Mouse (Mus musculus): ENCODE results near the gene Sh3bp2. TPM values are rescaled to one million over a fixed set of nuclear protein-coding genes. Genes with fewer than 3 reads are reported as not detected.
"Not testable (repeated sequence)": the region's sequence is repeated elsewhere in the genome, so short reads cannot be mapped to it uniquely, and the experiment has no call there.

Sh3bp2 gene
- total RNA-seq, 2 experiments from 2014 or later = 3.2 to 4.5 TPM

DNA sequence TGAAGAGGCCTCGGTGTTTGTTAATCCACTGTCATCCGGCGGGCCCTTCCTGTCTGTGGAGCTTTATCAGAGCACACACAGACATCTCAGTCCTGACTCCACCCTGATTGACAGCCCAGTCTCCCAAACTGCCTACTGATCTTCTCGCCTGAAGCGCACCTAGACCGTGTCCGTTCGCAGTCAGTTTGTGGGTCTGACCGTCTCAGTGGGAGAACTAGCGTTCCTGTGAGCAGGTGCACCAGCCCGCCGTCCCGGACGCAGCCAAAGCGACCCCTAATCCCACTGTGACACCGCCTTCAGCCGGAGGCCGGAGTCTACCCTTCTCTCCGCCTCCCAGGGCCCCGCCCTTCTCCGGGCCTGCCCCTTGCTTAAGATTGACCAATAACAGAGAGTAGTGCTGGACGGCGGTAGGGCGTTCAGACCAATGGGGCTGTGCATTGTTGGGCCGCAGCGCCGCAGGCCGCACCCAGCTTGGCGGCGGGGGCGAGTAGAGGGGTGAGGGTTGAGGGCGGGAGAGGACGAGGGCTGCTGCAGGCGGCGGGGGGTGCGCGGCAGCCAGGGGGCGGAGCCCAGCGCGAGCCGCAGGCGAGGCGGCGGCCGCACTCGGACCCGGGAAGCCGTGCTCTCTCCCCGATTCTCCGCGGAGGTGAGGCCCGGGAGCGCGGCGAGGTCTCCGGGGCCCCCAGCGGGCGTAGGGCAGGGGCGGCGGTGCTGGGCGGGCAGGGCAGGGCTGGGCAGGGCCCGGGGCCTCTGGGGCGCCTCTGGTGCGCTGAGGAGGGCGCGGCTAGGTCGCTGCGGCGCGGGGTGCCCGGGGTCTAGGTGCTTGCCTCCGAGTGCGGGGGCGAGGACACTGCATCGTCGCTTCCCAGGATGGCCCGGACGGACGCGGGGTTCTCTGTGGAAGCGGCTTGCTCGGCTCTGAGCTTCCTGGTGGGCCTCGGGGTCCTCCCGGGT is 47.9 kb downstream of the Sh3bp2 start, which contains the start of gene Add1:
Gene Add1 (plus strand): TSS at position 397 of the 954 bp plus-strand sequence.
- peak; percentile 98 to 99 for DNase-seq

DNA sequence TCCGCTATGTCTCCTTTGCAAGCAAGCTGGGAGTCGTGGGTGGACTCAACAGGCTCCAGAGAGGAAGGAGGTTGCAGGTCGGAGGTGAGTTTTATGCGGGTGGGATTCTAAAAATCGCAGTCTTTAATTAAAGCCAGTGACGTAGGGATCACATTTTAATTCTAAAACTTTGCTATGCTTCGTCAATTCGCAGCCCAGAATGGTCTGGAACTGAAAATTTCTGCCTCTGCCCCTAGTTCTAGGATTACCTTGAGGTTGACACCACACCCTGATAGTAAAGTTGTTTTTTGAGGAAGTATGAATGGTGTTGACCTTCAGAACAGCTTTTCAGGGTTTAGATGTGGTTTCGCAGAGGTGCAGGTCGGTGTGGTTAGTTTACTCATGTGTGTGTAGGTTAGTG is 49.1 kb downstream of the Sh3bp2 start:
- no peak for DNase-seq

DNA sequence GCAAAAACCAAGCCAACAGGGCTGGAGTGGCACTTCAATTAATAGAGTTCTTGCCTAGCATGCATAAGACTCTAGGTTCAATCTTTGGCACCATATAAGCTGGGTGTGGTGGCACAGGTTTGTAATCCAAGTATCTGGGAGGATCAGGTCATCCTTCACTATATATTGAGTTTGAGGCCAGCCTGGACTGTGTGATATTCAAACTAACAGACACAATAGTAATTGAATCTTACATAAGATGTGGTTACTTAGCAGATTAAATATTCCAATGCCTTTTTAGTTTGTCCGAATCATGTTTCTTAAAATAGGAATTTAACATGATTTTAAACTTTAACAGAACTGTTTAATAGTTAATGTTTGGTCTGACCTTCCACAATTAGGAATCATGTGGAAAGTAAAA is 50.6 kb downstream of the Sh3bp2 start:
- no peak for DNase-seq

DNA sequence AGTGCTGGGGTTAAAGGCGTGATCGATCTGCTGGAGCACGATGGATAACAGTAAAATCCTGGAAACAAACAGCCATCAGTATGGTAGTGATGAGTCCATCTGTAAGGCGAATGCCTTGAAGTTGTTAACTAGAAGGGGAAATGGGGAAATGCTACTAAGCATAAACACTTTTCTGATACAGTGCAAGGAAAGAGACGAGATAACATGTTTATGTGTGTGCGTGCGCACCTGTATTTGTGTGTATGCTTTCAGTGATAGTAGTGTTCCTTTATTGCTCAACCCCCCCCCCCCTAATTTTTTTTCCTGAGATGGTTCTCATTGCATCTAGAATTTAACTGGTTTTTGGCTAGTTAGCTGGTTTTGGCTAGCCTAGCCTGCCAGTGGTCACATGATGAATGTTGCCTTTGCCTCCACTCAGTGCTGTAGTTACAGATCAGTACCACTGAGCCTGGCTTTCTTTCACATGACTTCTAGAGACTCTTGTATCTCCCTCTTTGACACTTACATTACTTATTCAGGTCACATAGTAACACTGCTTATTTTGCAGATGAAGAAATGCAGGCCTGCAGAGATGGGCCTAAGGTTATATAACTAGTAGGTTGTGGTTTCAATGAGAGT is 52.5 kb downstream of the Sh3bp2 start:
- no peak for DNase-seq

DNA sequence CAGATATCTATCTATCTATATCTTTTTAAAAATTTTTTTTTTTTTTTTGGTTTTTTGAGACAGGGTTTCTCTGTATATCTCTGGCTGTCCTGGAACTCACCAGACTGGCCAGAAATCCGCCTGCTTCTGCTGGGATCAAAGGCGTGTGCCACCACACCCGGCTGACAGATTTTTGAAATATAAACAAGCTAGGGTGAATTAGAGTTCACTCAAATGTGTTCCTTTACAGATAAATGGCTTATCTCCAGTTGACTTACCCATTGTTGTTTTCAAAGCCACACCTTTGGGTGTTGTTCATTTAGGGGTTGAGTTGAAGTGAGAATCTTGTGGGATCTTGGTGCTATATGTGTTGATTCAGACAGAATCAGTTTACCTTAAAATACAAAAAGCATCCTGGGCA is 53.7 kb downstream of the Sh3bp2 start:
- DNase-seq = no peak

DNA sequence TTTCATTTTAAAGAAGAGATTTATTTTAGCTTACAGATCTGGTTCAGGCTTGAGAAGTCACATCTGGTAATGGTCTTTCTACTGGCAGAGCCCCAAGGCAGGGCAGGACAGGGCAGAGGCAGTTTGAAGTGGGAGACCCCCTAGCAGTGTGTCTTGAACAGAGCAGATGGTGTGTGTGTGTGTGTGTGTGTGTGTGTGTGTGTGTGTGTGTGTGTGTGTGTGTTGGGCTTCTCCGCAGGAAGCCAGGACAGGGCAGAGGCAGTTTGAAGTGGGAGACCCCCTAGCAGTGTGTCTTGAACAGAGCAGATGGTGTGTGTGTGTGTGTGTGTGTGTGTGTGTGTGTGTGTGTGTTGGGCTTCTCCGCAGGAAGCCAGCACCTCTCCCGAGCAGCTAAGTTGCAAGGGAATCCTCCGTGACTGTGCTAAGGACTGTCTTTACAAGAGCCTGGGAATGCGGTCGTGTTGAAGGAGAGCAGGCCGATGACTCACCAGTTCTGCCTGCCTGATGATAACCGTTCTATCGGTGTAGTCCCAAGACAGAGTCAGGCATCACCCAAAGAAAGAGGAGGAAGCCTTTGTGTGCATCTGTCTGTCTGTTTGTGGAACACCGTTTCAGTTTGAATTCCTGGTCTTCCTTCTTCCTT is 56.2 kb downstream of the Sh3bp2 start:
- peak in 1 of 2 experiments; percentile 29 for DNase-seq

DNA sequence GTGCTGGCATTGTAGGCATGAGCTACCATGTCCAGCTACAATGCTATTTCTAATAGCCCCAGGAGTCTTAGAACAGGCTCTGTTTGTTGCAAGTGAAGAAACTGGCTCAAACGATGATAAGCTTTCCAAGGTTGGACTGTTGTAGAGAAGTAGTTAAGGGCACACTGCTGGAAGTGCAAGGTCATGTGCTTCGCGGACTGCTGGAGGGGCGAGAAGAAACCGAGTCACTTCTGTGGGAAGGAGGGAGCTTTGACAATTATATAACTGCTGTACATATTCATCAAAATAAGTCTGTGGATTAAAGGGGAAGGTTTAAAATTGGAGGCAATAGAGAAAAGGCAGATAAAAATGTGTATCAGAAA is 56.7 kb downstream of the Sh3bp2 start:
- DNase-seq = no peak

DNA sequence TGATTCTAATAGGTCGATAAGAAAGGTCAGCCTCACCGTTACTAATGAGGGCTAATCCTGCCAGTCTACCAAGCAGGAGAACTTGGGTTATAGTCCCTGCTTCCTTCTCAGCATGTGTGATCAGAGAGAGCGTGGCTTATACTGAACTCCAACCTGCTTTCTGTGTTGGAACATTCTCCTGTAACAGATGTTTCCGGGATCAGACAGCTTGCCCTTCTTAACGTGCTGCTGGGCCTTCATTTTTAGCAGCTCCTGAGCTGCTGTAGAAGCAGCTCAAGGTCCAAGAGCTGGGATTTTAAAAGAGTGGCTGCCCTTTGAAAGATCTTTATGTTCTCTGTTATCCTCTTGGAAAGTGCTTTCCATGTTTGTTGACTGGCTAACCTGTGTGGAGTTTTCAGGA is 59.6 kb downstream of the Sh3bp2 start:
- DNase-seq = no peak

DNA sequence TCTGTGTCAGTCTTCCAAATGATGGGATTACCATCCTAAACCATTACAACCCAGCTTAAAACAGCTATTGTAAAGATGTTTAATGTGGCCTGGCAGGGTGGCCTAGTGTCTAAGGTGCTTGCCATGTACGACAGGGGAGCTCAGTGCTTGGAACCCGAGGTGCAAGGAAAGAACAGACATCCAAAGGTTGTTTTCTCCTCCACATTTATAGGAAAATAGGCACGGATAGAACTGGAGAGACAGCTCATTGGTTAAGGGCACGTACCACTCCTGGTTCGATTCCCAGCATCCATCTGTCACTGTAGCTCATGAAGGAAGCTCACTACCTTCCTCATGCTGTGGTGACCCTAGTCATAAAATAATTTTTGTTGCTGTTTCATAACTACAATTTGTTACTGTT is 62.2 kb downstream of the Sh3bp2 start:
- DNase-seq = no peak

DNA sequence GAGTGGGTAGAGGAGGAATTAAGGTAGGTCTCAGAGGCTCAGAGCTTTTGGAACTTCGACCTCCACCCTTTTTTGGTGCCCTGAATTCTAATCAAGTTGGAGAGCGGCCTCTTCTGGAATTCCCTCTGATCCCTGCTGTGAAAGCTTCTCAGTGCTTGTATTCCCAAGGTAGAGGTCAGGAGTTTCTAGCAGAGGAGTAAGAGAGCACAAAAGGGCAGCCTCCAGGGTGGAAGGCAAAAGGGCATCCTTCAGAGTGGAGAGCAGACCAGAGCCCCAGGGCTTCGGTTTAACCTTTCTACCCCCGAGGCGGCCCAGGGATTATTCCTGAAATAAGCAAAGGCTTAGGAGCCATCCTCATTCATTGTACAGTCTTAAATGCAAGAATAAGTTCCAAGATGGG is 64.4 kb downstream of the Sh3bp2 start:
- DNase-seq = no peak

DNA sequence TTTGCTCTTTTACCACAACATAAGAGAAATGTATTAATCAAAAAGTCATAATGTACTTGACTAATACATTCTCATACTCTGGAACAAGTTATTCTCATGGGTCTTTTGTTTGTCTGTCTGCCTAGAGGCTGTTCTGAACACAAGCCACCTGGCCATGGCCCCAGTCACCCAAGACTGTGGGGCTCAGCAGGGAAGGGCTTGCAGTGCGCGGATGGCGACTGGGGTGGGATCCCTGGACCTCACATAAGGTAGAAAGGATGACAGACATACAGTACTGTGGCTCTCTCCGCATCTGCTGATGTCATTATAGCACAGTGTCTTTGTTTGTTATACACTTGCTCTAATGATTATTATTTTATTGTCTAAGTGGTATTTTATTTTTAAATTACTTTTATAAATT is 65.1 kb downstream of the Sh3bp2 start:
- no peak for DNase-seq

DNA sequence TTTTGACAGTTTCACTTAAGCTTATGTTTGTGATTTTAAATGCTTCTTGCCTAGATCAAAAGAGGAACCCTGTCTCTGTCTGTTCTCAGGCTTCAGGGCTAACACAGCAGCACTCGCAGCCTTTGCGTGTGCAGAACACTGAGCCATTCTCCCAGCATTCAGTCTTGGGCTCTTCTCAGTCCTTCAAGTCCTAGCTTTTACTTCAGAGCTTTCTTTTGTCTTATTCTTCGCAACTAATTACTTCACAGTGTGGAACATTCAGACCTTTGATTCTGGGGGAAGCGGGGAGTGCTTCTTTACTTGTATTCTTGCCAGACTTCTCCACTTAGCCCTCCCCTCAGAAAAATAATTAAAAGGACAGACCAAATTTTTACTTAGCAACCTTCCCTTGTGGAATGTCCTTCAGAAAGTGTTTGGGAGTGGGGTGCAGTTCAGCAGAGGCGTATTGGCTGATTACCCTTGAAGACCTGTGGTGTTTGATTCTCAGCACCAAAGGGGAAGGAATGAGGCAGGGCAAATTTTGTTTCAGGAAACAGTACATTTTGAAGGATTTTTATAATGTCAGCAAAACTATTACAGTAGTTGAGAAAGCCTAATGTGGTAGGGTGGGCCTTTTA is 65.9 kb downstream of the Sh3bp2 start:
- no peak for DNase-seq

DNA sequence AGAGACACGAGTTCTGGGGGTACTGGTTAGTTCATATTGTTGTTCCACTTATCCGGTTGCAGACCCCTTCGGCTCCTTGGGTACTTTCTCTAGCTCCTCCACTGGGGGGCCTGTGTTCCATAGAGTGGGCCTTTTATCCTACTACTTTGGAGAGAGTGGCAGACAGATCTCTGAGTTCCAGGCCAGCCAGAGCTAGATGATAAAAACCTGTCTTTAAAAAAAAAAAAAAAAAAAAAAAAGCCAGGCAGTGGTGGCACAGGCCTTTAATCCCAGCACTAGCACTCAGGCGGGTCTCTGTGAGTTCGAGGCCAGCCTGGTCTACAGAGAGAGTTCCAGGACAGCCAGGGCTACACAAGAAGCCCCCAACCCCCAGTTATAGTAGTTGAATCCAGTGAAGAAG is 66.6 kb downstream of the Sh3bp2 start:
- DNase-seq = not testable (repeated sequence)

DNA sequence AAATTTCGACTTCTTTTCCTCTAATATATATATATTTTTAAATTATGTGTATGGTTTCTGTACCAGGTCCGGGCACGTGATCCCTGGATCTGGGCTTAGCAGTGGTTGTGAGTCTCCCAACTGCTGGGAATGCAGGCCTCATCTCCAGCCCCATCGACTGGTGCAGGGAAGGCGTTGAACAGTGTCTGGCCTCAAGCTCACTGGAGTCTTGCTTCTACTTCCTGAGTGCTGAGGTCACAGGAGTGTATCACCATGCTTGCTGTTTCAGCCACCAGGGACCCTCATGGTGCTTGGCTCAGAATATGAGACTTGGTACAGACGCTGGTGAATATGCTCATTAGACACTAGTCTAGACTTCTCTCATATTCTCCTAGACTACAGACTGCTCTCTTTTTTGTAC is 67.0 kb downstream of the Sh3bp2 start:
- DNase-seq = no peak

DNA sequence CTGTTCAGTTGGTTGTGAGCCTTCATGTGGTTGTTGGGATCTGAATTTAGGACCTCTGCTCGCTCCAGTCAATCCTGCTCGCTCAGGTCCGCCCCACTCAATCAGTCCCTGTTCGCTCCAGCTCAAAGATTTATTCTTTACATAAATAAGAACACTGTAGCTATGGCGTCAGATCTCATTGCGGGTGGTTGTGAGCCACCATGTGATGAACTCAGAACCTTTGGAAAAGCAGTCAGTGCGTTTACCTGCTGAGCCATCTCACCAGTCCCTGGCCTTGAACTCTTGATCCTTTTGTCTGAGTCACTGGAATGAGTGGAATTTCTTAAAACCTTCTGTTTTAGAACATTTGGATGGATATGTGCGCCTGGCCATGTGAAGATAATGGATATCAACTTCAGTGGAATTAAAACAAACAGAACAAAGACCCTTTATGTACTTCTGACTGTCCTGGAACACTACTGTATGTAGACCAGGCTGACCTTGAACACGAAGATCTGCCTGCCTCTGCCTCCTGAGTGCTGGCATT is 67.6 kb downstream of the Sh3bp2 start:
- no peak for DNase-seq

DNA sequence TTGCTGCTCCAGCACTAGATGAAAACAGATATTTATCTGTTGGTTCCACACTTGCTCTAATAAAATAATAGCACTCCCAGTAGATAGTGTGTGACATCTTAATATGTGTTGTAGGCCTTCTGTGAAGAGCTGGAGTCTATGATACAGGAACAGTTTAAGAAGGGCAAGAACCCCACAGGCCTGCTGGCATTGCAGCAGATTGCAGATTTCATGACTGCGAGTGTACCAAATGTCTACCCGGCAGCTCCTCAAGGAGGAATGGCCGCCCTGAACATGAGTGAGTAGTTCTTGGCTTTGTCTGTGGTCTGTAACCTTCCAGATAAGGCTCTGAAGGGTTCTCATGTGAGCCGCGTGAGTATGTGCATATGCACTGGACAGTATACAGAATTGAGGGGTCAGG is 78.9 kb downstream of the Sh3bp2 start:
- no peak for DNase-seq

DNA sequence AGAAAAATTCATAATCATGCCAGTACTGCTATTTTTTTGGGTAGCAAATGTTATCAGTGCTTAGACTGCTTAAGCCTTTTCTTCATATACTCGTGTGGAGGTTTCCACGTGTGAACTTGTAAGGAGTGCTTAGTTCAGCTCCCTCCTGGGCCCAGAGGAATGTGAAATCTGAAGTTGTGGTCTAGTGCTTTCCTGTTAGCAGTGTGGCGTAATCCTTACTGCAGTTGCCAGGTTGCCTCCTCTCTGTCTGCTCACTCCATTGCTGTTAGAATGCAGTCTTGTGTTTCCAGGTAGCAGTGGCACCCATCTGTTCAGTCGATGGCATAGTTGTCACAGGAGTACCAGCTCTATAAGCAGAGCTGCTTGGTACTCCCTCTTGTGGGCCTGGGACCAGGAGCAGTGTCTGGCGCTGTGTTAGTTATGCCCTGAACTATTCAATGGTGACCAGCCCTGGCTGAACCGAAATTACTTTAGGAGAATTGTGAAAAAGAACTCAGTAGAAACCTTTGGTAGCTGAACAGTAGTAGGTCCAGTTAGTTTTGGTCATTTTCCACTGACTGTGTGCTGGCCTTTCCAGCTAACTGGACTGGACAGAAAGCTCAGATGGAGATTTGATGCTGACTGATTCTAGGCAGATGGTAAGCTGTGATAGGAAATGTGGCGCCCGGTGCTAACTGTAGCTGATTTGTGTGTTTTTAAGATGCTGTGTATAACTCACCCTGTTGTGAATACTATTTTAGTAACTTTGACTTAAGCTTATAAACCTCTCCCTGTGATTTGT is 81.7 kb downstream of the Sh3bp2 start:
- no peak for DNase-seq

DNA sequence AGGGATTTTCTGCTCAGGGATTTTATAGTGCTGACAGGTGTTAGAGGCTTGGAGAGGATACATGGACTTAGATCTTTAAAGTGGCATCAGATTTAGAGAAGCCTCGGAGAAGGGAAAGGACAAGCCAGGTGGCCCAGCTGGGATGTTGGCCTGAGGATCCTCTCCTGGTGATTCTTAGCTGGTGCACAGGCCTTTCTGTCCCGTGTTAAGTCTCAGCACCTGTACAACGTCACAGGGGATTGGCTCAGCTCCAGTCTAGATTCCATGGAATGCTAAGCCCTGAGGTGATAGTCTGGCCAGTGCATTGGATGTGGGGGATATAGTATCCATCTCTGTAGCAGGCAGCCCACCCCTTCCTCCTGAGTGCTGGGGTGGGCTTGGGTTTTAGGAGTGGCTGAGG is 82.6 kb downstream of the Sh3bp2 start:
- no peak for DNase-seq

DNA sequence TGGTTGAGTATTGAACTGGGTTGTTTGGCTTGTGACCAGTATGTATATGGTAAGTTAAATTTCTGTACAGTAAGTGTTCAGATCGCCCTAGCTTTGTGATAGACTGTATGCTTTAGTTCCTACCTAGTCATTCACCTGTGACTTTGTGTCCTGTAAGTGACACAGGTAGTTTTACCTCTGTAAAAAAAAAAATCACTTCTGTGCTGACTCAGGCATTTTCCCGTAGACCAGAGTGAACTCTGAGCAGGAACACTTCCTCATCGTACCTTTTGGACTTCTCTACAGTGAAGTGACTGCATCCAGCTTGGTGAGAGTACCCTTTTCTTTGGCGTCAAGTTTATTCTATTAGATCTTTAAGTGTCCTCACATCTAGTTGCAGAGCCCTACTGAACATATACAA is 84.3 kb downstream of the Sh3bp2 start:
- no peak for DNase-seq

Measured in layer of hippocampus, postnatal 36 days (tissue).